Mouse (Mus musculus) left cerebral cortex, adult 18-20 months (tissue): Measurements from ENCODE around the gene Ccdc27. TPM values are rescaled to one million over a fixed set of nuclear protein-coding genes. Genes with fewer than 3 reads are reported as not detected.

ENCODE experiments used
- total RNA-seq, 2 experiments: library from RNA; stranded (reverse); gene quantifications; 2 replicates each; pipeline ENCODE4 v1.2.3; 2021

The Ccdc27 gene
- total RNA-seq, 2 experiments from 2014 or later: not detected

Other genes with a start within 250 kb of the Ccdc27 start
- gene A430005L14Rik, start 85.4 kb downstream of the Ccdc27 start, total RNA-seq: 10 to 100 TPM; 25.3 to 25.6 TPM
- gene Dffb, start 67.6 kb downstream of the Ccdc27 start, total RNA-seq: 10 to 100 TPM; 12.7 to 14.8 TPM
- 10 to 100 TPM; 33.2 to 33.9 TPM for gene Cep104, start 67.5 kb downstream of the Ccdc27 start, total RNA-seq
- 10 to 100 TPM; 59.7 to 69.2 TPM for gene Lrrc47, start 30.9 kb downstream of the Ccdc27 start, total RNA-seq
- 10 to 100 TPM; 10.0 to 15.0 TPM for gene Smim1, start 16.4 kb downstream of the Ccdc27 start, total RNA-seq
- under 1 TPM; 0.26 to 0.86 TPM for gene Trp73, start 97.5 kb upstream of the Ccdc27 start, total RNA-seq
- gene Wrap73, start 99.7 kb upstream of the Ccdc27 start, total RNA-seq: 10 to 100 TPM; 31.3 to 34.8 TPM
- gene Tprgl, start 118.0 kb upstream of the Ccdc27 start, total RNA-seq: 100 to 1,000 TPM; 172 to 194 TPM
- 1 to 10 TPM; 2.5 to 5.0 TPM for gene Megf6, start 128.1 kb upstream of the Ccdc27 start, total RNA-seq